Mouse (Mus musculus): ENCODE measurements around the gene Ppy. TPM values are rescaled to one million over a fixed set of nuclear protein-coding genes. Genes with fewer than 3 reads are reported as not detected.

Ppy gene
- polyA plus RNA-seq, 1 experiment from 2014 or later, result 5.4 TPM

DNA sequence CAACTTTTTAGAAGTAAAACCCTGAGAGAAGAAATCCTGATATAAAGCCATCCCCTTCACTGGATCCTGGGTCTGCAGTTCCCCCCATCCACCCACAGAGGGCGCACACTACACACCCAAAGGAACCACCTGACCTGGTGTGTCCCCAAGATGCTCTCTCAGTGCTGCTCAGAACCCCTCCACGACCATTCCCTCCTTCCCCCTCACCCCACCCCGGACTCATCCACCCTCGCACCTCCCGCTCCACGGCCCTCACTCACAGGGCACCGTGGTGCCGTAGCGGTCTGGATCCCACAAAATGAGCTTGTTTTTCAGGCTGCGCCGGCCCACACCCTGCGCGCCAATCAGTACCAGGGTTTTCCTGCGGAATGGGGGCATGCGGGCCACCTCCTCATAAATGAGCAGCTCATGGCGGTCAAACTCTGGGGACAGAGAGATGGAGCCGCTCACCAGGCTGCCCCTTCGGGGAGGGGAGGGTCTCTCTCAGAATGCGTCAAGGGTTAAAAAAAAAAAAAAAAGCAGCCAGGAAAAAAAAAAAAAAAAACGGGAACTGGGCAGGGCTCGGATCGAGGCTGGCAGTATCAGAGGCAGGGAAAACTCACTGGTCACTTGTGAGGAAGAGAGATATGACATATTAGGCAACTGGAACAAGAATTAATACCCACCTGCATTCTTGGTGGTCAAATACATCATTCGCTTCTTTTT is 39.7 kb downstream of the Ppy start:
- Histone ChIP-seq H3K27ac (replicated peaks) (no peak overlapping the region), H3K4me1 (replicated peaks; ENCODE audit: control insufficient read depth, insufficient read depth) (no peaks in the 10 kb centered on the region), H3K4me3 (ENCODE audit: low read depth, low read length) (peak overlapping the region; percentile 27), H3K4me2 (replicated peaks; ENCODE audit: low read depth) (peak overlapping the region; percentile 63), H3K36me3 (ENCODE audit: control insufficient read depth, insufficient read depth, low read length) (0 out of 2 replicates have a peak, but pooled peaks cover 3% of the 10 kb centered on the region), H3K9ac (ENCODE audit: low read length) (no peak overlapping the region), H3K9me3 (ENCODE audit: control insufficient read depth, low read length) (no peaks in the 10 kb centered on the region), H3K27me3 (ENCODE audit: control insufficient read depth, insufficient read depth, low read length) (no peaks in the 10 kb centered on the region)
- peak; percentile 58 for ATAC-seq (ENCODE audit: low FRiP score, low TSS enrichment)
- TF ChIP-seq CTCF (IDR thresholded peaks at IDR 0.05; ENCODE audit: low read depth) (peak; percentile 98), EP300 (optimal IDR thresholded peaks at IDR 0.05) (no peak)
- peak; percentile 82 for DNase-seq (ENCODE audit: low spot score)
- WGBS, result 5% methylated on average over 23 of the region's 23 CpGs

DNA sequence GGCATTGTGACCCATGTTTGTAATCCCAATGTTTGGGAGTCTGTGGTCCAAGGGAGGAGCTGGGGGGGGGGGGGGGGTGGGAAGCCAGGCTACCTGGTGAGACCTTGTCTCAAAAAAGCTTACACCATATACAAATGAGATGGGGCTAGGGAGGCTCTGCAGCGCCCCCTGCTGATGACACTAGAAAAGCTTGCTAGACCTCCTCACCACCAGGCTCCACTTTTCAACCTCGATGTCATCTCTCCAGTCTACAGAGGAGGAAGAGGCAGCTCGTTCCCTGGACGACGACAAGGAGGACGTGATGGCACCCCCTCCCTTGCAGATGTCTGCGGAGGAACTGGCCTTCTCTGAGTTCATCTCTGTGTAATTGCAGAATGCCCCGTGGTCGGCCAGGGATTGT is 47.3 kb downstream of the Ppy start:
- WGBS, result 23% methylated on average over 9 of the region's 9 CpGs
- TF ChIP-seq CTCF (IDR thresholded peaks at IDR 0.05; ENCODE audit: low read depth) (peak; percentile 72), EP300 (optimal IDR thresholded peaks at IDR 0.05) (no peak)
- Histone ChIP-seq H3K36me3 (ENCODE audit: control insufficient read depth, insufficient read depth, low read length) (no peaks in the 10 kb centered on the region), H3K4me1 (replicated peaks; ENCODE audit: control insufficient read depth, insufficient read depth) (no peaks in the 10 kb centered on the region), H3K4me3 (ENCODE audit: low read depth, low read length) (no peak overlapping the region), H3K9ac (ENCODE audit: low read length) (no peak overlapping the region), H3K27ac (replicated peaks) (no peak overlapping the region), H3K4me2 (replicated peaks; ENCODE audit: low read depth) (no peak overlapping the region), H3K9me3 (ENCODE audit: control insufficient read depth, low read length) (no peaks in the 10 kb centered on the region), H3K27me3 (ENCODE audit: control insufficient read depth, insufficient read depth, low read length) (no peaks in the 10 kb centered on the region; the same call in 1 of the 2 replicates)
- DNase-seq (ENCODE audit: low spot score) (peak; percentile 71), ATAC-seq (ENCODE audit: low FRiP score, low TSS enrichment) (no peak; the same call in 1 of the 2 replicates)

DNA sequence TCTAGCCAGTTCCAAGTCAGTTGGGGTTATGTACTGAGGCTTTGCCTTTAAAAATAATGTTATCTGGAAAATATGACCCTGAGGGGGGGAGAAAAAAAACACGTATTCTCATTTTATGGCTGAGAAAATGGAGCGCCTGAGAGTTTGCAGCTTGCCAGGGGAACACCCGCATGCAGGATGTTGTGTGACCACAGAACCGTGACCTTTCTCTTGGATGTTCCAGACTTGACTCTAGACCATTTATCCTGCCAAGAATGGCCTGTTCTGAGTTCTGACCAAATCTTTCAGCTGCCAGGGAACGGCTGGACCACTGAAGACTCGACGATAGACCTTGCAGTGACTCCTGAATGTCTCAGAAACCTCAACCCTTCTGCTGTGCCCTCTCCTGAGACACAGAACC is 47.9 kb downstream of the Ppy start:
- H3K9ac ChIP-seq (ENCODE audit: low read length), result no peak overlapping the region
- H3K4me2 ChIP-seq (replicated peaks; ENCODE audit: low read depth), result no peak overlapping the region
- TF ChIP-seq EP300 (optimal IDR thresholded peaks at IDR 0.05) (no peak), CTCF (IDR thresholded peaks at IDR 0.05; ENCODE audit: low read depth) (no peak)
- no peaks in the 10 kb centered on the region for H3K4me1 ChIP-seq (replicated peaks; ENCODE audit: control insufficient read depth, insufficient read depth)
- no peak for ATAC-seq (ENCODE audit: low FRiP score, low TSS enrichment)
- no peak for DNase-seq (ENCODE audit: low spot score)
- 62% methylated on average over 7 of the region's 7 CpGs for WGBS
- no peaks in the 10 kb centered on the region; the same call in 1 of the 2 replicates for H3K27me3 ChIP-seq (ENCODE audit: control insufficient read depth, insufficient read depth, low read length)
- no peak overlapping the region for H3K4me3 ChIP-seq (ENCODE audit: low read depth, low read length)
- no peaks in the 10 kb centered on the region for H3K9me3 ChIP-seq (ENCODE audit: control insufficient read depth, low read length)
- H3K27ac ChIP-seq (replicated peaks), result no peak overlapping the region
- no peaks in the 10 kb centered on the region for H3K36me3 ChIP-seq (ENCODE audit: control insufficient read depth, insufficient read depth, low read length)

DNA sequence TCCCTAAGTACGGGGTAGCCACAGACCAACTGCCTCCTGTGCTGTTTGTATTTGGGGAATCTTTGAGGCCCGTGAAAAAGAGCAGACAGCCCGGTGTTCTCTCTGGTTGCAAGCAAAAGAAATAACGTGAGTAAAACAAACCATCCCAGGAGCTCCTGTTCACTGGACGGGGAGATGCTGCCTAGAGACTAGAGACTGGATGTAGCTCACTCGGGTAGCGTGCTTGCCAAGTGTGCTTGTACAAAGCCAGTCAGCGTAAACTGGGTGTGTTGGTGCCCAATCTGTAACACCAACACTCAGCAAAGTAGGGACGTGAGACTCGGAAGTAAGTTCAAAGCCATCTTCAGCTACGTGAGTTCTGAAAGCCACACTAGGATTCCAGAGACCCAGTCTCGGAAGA is 48.4 kb downstream of the Ppy start:
- 76% methylated on average over 12 of the region's 12 CpGs for WGBS
- no peak for DNase-seq (ENCODE audit: low spot score)
- 0 out of 2 replicates have a peak overlapping the region, but pooled peaks have one; percentile 40 for H3K27ac ChIP-seq (replicated peaks)

DNA sequence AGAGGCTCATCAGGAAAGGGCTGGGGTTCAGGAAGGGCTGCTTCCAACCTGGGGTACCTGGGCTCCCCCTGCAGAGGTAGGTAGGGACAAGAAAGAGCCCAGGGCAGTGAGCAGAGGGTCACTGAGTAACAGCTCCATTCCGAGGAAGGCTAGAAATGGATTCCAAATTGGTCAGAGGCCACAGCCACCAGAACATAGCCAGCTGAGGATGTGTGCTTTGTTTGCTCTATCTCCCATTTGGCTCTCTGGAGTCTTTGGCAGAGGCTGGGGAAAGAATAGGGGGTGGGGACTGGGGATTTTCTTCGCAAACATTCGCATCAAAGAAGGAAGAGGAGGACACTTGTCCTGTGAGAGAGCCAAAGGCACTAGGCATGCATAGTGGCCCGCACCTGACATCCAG is 49.2 kb downstream of the Ppy start:
- Histone ChIP-seq H3K4me1 (replicated peaks; ENCODE audit: control insufficient read depth, insufficient read depth) (no peaks in the 10 kb centered on the region), H3K9me3 (ENCODE audit: control insufficient read depth, low read length) (no peaks in the 10 kb centered on the region), H3K36me3 (ENCODE audit: control insufficient read depth, insufficient read depth, low read length) (no peaks in the 10 kb centered on the region), H3K4me3 (ENCODE audit: low read depth, low read length) (no peak overlapping the region), H3K9ac (ENCODE audit: low read length) (0 out of 2 replicates have a peak overlapping the region, but pooled peaks have one; percentile 23), H3K4me2 (replicated peaks; ENCODE audit: low read depth) (no peak overlapping the region), H3K27me3 (ENCODE audit: control insufficient read depth, insufficient read depth, low read length) (no peaks in the 10 kb centered on the region; the same call in 1 of the 2 replicates), H3K27ac (replicated peaks) (peak overlapping the region; percentile 71; the same call in 1 of the 2 replicates)
- ATAC-seq (ENCODE audit: low FRiP score, low TSS enrichment), result 0 out of 2 replicates have a peak, but pooled peaks have one; percentile 49
- WGBS, result 47% methylated on average over 4 of the region's 4 CpGs
- no peak for DNase-seq (ENCODE audit: low spot score)
- TF ChIP-seq CTCF (IDR thresholded peaks at IDR 0.05; ENCODE audit: low read depth) (no peak), EP300 (optimal IDR thresholded peaks at IDR 0.05) (no peak)

More for the DNA sequence above, 48.4 kb downstream of the Ppy start:
- Histone ChIP-seq H3K4me1 (replicated peaks; ENCODE audit: control insufficient read depth, insufficient read depth) (no peaks in the 10 kb centered on the region), H3K36me3 (ENCODE audit: control insufficient read depth, insufficient read depth, low read length) (no peaks in the 10 kb centered on the region), H3K9me3 (ENCODE audit: control insufficient read depth, low read length) (no peaks in the 10 kb centered on the region), H3K4me2 (replicated peaks; ENCODE audit: low read depth) (no peak overlapping the region), H3K27me3 (ENCODE audit: control insufficient read depth, insufficient read depth, low read length) (no peaks in the 10 kb centered on the region; the same call in 1 of the 2 replicates), H3K9ac (ENCODE audit: low read length) (no peak overlapping the region), H3K4me3 (ENCODE audit: low read depth, low read length) (no peak overlapping the region)
- ATAC-seq (ENCODE audit: low FRiP score, low TSS enrichment), result no peak
- TF ChIP-seq CTCF (IDR thresholded peaks at IDR 0.05; ENCODE audit: low read depth) (no peak), EP300 (optimal IDR thresholded peaks at IDR 0.05) (no peak)

DNA sequence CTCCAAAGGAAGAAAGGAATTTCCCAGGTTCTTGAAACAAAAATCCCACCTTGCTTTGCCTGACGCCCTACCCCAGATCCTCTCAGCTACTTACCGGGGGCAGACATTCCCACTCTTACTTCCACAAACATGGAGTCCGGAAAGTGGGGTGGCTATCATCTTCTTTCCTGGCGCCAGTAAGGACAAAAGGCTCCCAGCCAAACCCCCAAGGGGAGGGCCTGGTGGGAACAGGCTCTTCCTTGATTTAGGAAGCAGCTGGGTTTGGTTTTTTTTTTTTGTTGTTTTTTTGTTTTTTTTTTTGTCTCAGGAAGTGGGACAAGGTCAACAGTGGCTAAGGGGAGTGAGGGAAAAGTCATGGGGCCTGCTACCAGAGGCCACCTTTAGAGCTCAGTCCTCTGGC is 49.6 kb downstream of the Ppy start:
- Histone ChIP-seq H3K9ac (ENCODE audit: low read length) (no peak overlapping the region), H3K27ac (replicated peaks) (peak overlapping the region; percentile 71), H3K27me3 (ENCODE audit: control insufficient read depth, insufficient read depth, low read length) (no peaks in the 10 kb centered on the region; the same call in 1 of the 2 replicates), H3K4me3 (ENCODE audit: low read depth, low read length) (no peak overlapping the region), H3K36me3 (ENCODE audit: control insufficient read depth, insufficient read depth, low read length) (no peaks in the 10 kb centered on the region), H3K4me1 (replicated peaks; ENCODE audit: control insufficient read depth, insufficient read depth) (no peaks in the 10 kb centered on the region), H3K9me3 (ENCODE audit: control insufficient read depth, low read length) (no peaks in the 10 kb centered on the region), H3K4me2 (replicated peaks; ENCODE audit: low read depth) (no peak overlapping the region)
- no peak for TF ChIP-seq EP300 (optimal IDR thresholded peaks at IDR 0.05)
- no peak for TF ChIP-seq CTCF (IDR thresholded peaks at IDR 0.05; ENCODE audit: low read depth)
- ATAC-seq (ENCODE audit: low FRiP score, low TSS enrichment), result no peak
- 72% methylated on average over 4 of the region's 4 CpGs for WGBS
- no peak for DNase-seq (ENCODE audit: low spot score)

Other genes with a start within 250 kb of the Ppy start
- gene Meox1, start 206.9 kb downstream of the Ppy start, polyA plus RNA-seq (2015; fragmentation: Nextera tagmentation; extraction: Ambion mirVana), result 2.8 and 3.0 TPM in 2 replicates
- gene Sost, start 134.3 kb downstream of the Ppy start, polyA plus RNA-seq (2015; fragmentation: Nextera tagmentation; extraction: Ambion mirVana), result 0.08 TPM in 1 of 2 replicates, not detected in the other
- gene Cfap97d1, start 117.0 kb downstream of the Ppy start, polyA plus RNA-seq (2015; fragmentation: Nextera tagmentation; extraction: Ambion mirVana), result not detected in 2 replicates
- gene Dusp3, start 114.3 kb downstream of the Ppy start, polyA plus RNA-seq (2015; fragmentation: Nextera tagmentation; extraction: Ambion mirVana), result 21.7 and 22.8 TPM in 2 replicates
- gene Mpp3, start 72.9 kb downstream of the Ppy start, polyA plus RNA-seq (2015; fragmentation: Nextera tagmentation; extraction: Ambion mirVana), result 3.3 and 3.4 TPM in 2 replicates
- gene Cd300lg, start 59.8 kb downstream of the Ppy start, polyA plus RNA-seq (2015; fragmentation: Nextera tagmentation; extraction: Ambion mirVana), result 3.0 and 3.4 TPM in 2 replicates
- gene Mpp2, start 12.8 kb downstream of the Ppy start, polyA plus RNA-seq (2015; fragmentation: Nextera tagmentation; extraction: Ambion mirVana), result 2.8 and 3.4 TPM in 2 replicates
- 63.0 and 64.3 TPM in 2 replicates for gene Pyy, start 6.5 kb upstream of the Ppy start, polyA plus RNA-seq (2015; fragmentation: Nextera tagmentation; extraction: Ambion mirVana)
- gene Nags, start 44.2 kb upstream of the Ppy start, polyA plus RNA-seq (2015; fragmentation: Nextera tagmentation; extraction: Ambion mirVana), result 0.07 TPM in 1 of 2 replicates, not detected in the other
- 13.8 and 14.5 TPM in 2 replicates for gene Tmem101, start 55.1 kb upstream of the Ppy start, polyA plus RNA-seq (2015; fragmentation: Nextera tagmentation; extraction: Ambion mirVana)
- 70.0 and 99.4 TPM in 2 replicates for gene Lsm12, start 84.0 kb upstream of the Ppy start, polyA plus RNA-seq (2015; fragmentation: Nextera tagmentation; extraction: Ambion mirVana)
- gene G6pc3, start 88.3 kb upstream of the Ppy start, polyA plus RNA-seq (2015; fragmentation: Nextera tagmentation; extraction: Ambion mirVana), result 19.2 and 19.4 TPM in 2 replicates
- gene Hdac5, start 128.8 kb upstream of the Ppy start, polyA plus RNA-seq (2015; fragmentation: Nextera tagmentation; extraction: Ambion mirVana), result 33.8 and 43.3 TPM in 2 replicates
- 2.2 and 2.7 TPM in 2 replicates for gene BC030867, start 147.6 kb upstream of the Ppy start, polyA plus RNA-seq (2015; fragmentation: Nextera tagmentation; extraction: Ambion mirVana)
- 0.04 TPM in 1 of 2 replicates, not detected in the other for gene Asb16, start 167.4 kb upstream of the Ppy start, polyA plus RNA-seq (2015; fragmentation: Nextera tagmentation; extraction: Ambion mirVana)
- 30.3 and 31.3 TPM in 2 replicates for gene Tmub2, start 183.6 kb upstream of the Ppy start, polyA plus RNA-seq (2015; fragmentation: Nextera tagmentation; extraction: Ambion mirVana)
- 6.9 and 7.3 TPM in 2 replicates for gene Atxn7l3, start 195.3 kb upstream of the Ppy start, polyA plus RNA-seq (2015; fragmentation: Nextera tagmentation; extraction: Ambion mirVana)
- 46.6 and 46.7 TPM in 2 replicates for gene Ubtf, start 218.4 kb upstream of the Ppy start, polyA plus RNA-seq (2015; fragmentation: Nextera tagmentation; extraction: Ambion mirVana)